Mouse (Mus musculus) cortical plate, adult 2 months (tissue): ENCODE measurements around the gene Cacnb3.

Experiments
- CTCF ChIP-seq: fragments of 200-500 bp; IDR thresholded peaks from 2 replicates; pipeline ENCODE4 v1.5.1; 2011; ENCODE audit warnings: mild to moderate bottlenecking, control low read depth, low read length; ENCODE audit not compliant: insufficient read depth; ENCODE audit errors: extremely low read depth
- POLR2A ChIP-seq: fragments of 200-500 bp; IDR thresholded peaks from 2 replicates; pipeline ENCODE4 v1.6.1; 2011; ENCODE audit warnings: mild to moderate bottlenecking, low read length, control low read depth; ENCODE audit not compliant: insufficient read depth; ENCODE audit errors: extremely low read depth

DNA sequence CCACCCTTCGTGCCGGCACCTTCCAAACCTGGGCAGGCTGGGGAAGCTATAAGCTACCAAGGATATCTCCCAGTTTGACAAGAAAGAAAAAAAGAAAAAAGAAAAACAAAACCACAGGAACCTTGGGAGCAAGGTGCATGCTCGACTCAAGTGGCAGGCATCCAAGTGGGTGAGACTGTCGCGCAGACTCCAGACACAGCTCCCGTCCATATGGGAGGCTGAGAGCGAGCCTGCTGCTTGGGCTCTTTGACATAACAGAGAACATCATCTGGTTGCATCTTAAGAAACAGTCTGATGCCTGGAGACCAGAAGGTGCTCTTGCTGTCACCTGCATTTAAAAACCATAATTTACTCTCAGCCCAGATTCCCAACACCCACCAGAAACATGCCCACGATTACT, 48.2 kb upstream of the Cacnb3 start:
- TF ChIP-seq CTCF (no peak), POLR2A (no peak)
